Mouse (Mus musculus) liver, embryonic 11.5 days (tissue): ENCODE measurements around the gene 4933411K16Rik. TPM values are rescaled to one million over a fixed set of nuclear protein-coding genes. Genes with fewer than 3 reads are reported as not detected.

Source experiments
- ATAC-seq: fragments of 200-750 bp; cut with Nextera tagmentation; replicated peaks from 2 replicates; pipeline ENCODE4 v1.8.0; 2017; ENCODE audit warnings: moderate number of reproducible peaks, mild to moderate bottlenecking, moderate TSS enrichment, moderate library complexity; ENCODE audit not compliant: low FRiP score
- DNase-seq: peaks from one replicate; pipeline ENCODE4 v3.0.0-alpha.2; 2017; ENCODE audit warnings: low spot score
- H3K27ac ChIP-seq: fragments of 300-500 bp; sonication (generic); 2 replicates; pipeline ENCODE4 v1.5.1; 2014; ENCODE audit warnings: mild to moderate bottlenecking, low read depth, low read length, control low read depth
- H3K27me3 ChIP-seq: fragments of 300-500 bp; sonication (generic); replicated peaks from 2 replicates; pipeline ENCODE4 v1.6.1; 2014; ENCODE audit warnings: low read length, mixed read lengths; ENCODE audit not compliant: control insufficient read depth, insufficient read depth
- H3K36me3 ChIP-seq: fragments of 300-500 bp; sonication (generic); 2 replicates; pipeline ENCODE4 v1.6.1; 2014; ENCODE audit warnings: mild to moderate bottlenecking, low read length, moderate library complexity, mixed read lengths; ENCODE audit not compliant: control insufficient read depth, insufficient read depth
- H3K4me1 ChIP-seq: fragments of 300-500 bp; sonication (generic); replicated peaks from 2 replicates; pipeline ENCODE4 v1.6.1; 2014; ENCODE audit warnings: low read length, mixed read lengths; ENCODE audit not compliant: control insufficient read depth, insufficient read depth
- H3K4me2 ChIP-seq: fragments of 300-500 bp; sonication (generic); 2 replicates; pipeline ENCODE4 v1.6.1; 2014; ENCODE audit warnings: mild to moderate bottlenecking, control low read depth, moderate library complexity
- H3K4me3 ChIP-seq: fragments of 300-500 bp; sonication (generic); 2 replicates; pipeline ENCODE4 v1.5.1; 2014; ENCODE audit warnings: low read depth, low read length, control low read depth
- H3K9ac ChIP-seq: fragments of 300-500 bp; sonication (generic); 2 replicates; pipeline ENCODE4 v1.6.1; 2014; ENCODE audit warnings: low read depth, low read length, control low read depth
- H3K9me3 ChIP-seq: fragments of 300-500 bp; sonication (generic); 2 replicates; pipeline ENCODE4 v1.6.1; 2016; ENCODE audit warnings: low read length, inconsistent platforms, mixed read lengths; ENCODE audit not compliant: control insufficient read depth
- WGBS: fragments of 180-500 bp; shearing (Covaris S2); extraction: QIAGEN DNeasy Blood & Tissue Kit; methylation state at CpG from one replicate; pipeline ENCODE4 v1.1.7; 2014; 5-methylcytosine and 5-hydroxymethylcytosine counted together
- polyA plus RNA-seq: library from polyadenylated mRNA; unstranded; fragments of >200 nt; fragmentation: Nextera tagmentation; extraction: Ambion mirVana; gene quantifications from 2 replicates; pipeline ENCODE4 v1.2.1, GENCODE M21; 2014

4933411K16Rik gene
- polyA plus RNA-seq, 1 experiment from 2014 or later: 0.40 TPM

- no peak for ATAC-seq
These were observed 37.0 kb upstream of the 4933411K16Rik start for GRCm38 (mm10) chr19:42015001-42015400.

GRCm38 (mm10) chr19:42016251-42016650 lies 35.8 kb upstream of the 4933411K16Rik start:
- Histone ChIP-seq H3K4me1 (peaks cover 6% of the 10 kb centered on the region; the same call in 1 of the 2 replicates), H3K9ac (no peak overlapping the region), H3K36me3 (no peaks in the 10 kb centered on the region), H3K4me3 (no peak overlapping the region), H3K27ac (no peak overlapping the region), H3K4me2 (no peak overlapping the region), H3K9me3 (no peaks in the 10 kb centered on the region), H3K27me3 (no peaks in the 10 kb centered on the region)
- ATAC-seq (no peak), DNase-seq (no peak)
- 78% methylated on average over 4 of the region's 4 CpGs for WGBS

More at GRCm38 (mm10) chr19:42015001-42015400, 37.0 kb upstream of the 4933411K16Rik start:
- H3K9me3 ChIP-seq: no peaks in the 10 kb centered on the region
- no peak for DNase-seq
- no peaks in the 10 kb centered on the region for H3K27me3 ChIP-seq
- WGBS: 76% methylated on average over 6 of the region's 6 CpGs
- H3K27ac ChIP-seq: no peak overlapping the region
- H3K9ac ChIP-seq: no peak overlapping the region
- peaks cover 6% of the 10 kb centered on the region; the same call in 1 of the 2 replicates for H3K4me1 ChIP-seq
- no peaks in the 10 kb centered on the region for H3K36me3 ChIP-seq
- H3K4me2 ChIP-seq: no peak overlapping the region
- no peak overlapping the region for H3K4me3 ChIP-seq

DNA sequence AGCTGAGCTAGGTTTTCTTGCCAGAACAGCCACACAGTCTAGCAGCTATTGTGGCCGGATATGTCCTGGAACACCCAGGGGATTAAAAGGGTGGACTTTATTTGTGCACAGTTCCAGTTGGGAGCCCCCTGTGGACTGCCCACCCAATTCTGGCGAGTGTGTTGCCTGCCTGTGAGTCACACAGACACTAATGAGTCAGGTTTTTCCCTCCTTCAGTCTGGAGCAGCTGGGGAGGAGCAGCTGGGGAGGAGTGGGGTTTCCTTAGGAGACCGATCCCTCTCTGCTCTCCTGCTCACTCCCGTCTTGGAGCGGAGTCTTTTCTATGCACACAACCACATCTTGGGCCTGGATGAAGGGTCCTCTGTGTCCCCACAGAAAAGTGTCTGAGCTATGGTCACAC lies 35.2 kb upstream of the 4933411K16Rik start:
- Histone ChIP-seq H3K4me3 (no peak overlapping the region), H3K36me3 (no peaks in the 10 kb centered on the region)

DNA sequence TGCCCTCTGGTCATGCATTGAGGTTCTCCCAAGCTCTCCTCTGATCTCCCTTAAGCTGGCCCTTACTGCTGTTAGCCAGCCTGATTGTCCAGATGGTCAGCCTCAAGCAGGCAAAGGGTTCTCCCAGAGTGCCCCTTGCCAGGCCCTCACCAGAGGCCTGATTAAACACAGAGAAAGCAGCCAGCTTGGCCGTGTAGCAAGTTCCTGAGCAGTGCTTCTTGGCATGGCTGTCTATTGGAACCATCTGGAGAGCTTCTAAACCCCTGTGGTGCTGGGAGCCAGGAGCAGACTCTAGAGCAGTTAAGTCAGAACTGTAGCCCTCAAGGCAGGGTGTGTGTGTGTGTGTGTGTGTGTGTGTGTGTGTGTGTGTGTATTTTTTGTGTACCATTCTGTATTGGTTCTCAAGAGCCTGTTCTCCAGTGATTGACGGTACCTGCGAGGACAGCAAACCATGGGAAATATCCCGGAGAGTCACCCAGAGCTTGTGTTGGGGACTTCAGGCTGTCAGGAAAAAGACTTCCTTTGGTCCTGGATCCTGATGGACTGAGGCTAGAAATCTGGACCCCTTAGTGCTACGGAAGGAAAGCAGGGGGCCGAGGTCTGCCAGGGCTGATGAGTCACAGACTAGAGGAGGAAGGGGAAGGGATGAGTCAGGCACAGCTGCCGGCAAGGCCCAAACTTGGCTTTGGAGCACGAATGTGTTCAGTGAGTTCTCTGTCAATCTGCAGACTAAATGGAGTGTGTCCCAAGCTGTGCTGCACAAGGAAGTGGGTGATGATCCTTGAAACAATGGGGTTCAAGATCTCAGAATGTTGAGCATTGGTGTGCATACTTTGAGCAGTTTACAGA lies 34.4 kb upstream of the 4933411K16Rik start:
- DNase-seq (no peak), ATAC-seq (no peak)
- H3K4me2 ChIP-seq: no peak overlapping the region
- no peaks in the 10 kb centered on the region for H3K27me3 ChIP-seq
- no peaks in the 10 kb centered on the region for H3K36me3 ChIP-seq
- no peak overlapping the region for H3K9ac ChIP-seq
- peaks cover 8% of the 10 kb centered on the region; the same call in 1 of the 2 replicates for H3K4me1 ChIP-seq
- no peaks in the 10 kb centered on the region for H3K9me3 ChIP-seq
- no peak overlapping the region for H3K4me3 ChIP-seq
- WGBS: 51% methylated on average over 8 of the region's 8 CpGs
- H3K27ac ChIP-seq: peak overlapping the region; percentile 45; the same call in 1 of the 2 replicates

More for the DNA sequence above, 35.2 kb upstream of the 4933411K16Rik start:
- DNase-seq (no peak), ATAC-seq (no peak)
- no peak overlapping the region for H3K9ac ChIP-seq
- 78% methylated on average over 5 of the region's 5 CpGs for WGBS
- no peak overlapping the region for H3K4me2 ChIP-seq
- peak overlapping the region; percentile 45; the same call in 1 of the 2 replicates for H3K27ac ChIP-seq
- peaks cover 6% of the 10 kb centered on the region; the same call in 1 of the 2 replicates for H3K4me1 ChIP-seq
- H3K27me3 ChIP-seq: no peaks in the 10 kb centered on the region
- no peaks in the 10 kb centered on the region for H3K9me3 ChIP-seq

DNA sequence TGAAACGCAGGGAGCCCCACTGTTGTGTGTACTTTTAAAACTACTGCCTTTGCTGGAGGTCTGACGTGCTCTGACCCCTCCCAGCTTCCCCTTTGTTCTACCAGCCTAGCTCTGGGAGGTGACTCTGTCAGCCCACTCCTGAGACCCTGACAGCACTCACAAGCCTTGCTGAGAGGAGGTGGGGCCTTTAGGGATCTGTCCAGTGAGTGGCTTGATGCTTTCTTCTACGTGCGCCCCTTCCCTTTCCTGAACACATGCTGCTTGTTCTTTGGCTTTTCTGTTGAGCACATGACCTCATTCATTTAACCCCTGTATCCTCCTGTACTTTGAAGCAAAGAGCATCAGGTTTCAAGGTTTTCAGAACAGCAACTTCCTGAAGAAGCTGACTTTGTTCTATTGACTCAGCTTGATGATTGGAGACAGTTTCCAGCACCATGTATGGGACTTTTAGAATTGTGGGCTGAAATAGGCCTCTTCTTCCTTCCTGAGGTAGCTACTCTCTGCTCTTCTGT lies 33.0 kb upstream of the 4933411K16Rik start:
- no peak overlapping the region for H3K4me2 ChIP-seq
- H3K4me1 ChIP-seq: peaks cover 8% of the 10 kb centered on the region; the same call in 1 of the 2 replicates
- no peaks in the 10 kb centered on the region for H3K9me3 ChIP-seq
- no peak; the same call in 1 of the 2 replicates for ATAC-seq
- no peak overlapping the region for H3K9ac ChIP-seq
- 38% methylated on average over 4 of the region's 4 CpGs for WGBS
- DNase-seq: no peak
- H3K4me3 ChIP-seq: no peak overlapping the region
- peak overlapping the region; percentile 32; the same call in 1 of the 2 replicates for H3K27ac ChIP-seq
- no peaks in the 10 kb centered on the region for H3K36me3 ChIP-seq
- H3K27me3 ChIP-seq: no peaks in the 10 kb centered on the region

DNA sequence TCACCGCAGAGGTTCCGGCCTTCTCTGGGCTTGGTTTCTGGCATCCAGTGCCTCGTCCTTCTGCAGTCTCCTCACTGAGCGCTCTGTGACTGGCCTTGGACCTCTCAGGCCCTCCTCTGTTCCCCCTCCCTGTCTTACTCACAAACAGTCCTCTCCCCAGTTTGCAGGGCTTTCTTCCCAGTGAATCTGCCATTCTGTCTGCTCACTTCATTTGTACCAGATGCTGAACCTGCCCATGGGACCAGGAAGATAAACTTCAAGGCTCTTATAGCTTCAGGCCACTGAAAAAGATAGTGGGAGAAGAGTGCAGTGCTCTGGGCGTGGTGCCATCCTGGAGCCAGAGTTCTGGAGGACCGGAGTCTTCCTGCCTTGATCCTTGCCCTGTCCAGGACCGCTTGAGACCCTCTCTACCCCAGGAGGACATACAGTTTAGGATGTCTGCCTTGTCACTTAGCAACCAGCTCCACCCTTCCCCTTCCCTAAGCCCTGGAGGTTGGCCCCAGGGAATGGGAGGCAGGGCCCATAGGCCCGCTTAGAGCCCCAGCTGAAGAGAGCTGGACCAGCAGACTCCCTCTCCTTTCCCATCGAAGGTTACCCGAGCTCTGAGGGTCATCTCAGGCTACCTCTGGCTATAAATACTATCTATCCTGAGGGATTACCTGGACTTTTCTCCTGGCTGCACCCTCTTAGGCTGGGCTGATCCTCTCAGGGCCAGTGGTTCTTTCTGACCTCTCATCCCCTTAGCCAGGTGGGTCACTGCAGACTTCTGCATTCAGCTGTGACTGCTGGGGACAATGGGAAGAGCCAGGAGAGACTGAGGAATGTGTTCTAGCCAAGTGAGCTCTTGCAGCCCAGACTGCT lies 30.1 kb upstream of the 4933411K16Rik start:
- H3K27me3 ChIP-seq: no peaks in the 10 kb centered on the region
- ATAC-seq (no peak), DNase-seq (no peak)
- H3K9ac ChIP-seq: no peak overlapping the region
- peaks cover 8% of the 10 kb centered on the region; the same call in 1 of the 2 replicates for H3K4me1 ChIP-seq
- no peaks in the 10 kb centered on the region for H3K9me3 ChIP-seq
- no peaks in the 10 kb centered on the region for H3K36me3 ChIP-seq
- no peak overlapping the region for H3K27ac ChIP-seq
- no peak overlapping the region for H3K4me2 ChIP-seq
- H3K4me3 ChIP-seq: no peak overlapping the region
- WGBS: 74% methylated on average over 10 of the region's 10 CpGs

DNA sequence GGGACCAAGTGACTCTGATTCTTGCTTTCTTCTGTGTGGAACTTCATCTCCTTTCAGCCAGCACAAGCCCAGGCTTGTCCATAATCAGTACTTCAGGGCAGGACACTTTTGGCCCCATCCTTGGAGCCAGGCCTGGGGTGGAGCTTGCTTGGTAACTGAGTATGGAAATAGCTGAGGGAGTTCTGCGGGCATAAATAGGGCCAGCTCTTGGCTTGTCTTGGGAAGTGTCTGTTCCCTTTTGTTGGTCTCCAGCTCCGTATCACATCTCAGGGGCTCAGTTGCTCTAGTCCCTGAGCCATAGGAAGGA lies 29.6 kb upstream of the 4933411K16Rik start:
- Histone ChIP-seq H3K9ac (no peak overlapping the region), H3K4me1 (peaks cover 8% of the 10 kb centered on the region; the same call in 1 of the 2 replicates), H3K4me3 (no peak overlapping the region), H3K27me3 (no peaks in the 10 kb centered on the region), H3K27ac (no peak overlapping the region), H3K36me3 (no peaks in the 10 kb centered on the region), H3K4me2 (no peak overlapping the region), H3K9me3 (no peaks in the 10 kb centered on the region)
- 88% methylated on average over 2 of the region's 2 CpGs for WGBS
- DNase-seq (no peak), ATAC-seq (no peak)

DNA sequence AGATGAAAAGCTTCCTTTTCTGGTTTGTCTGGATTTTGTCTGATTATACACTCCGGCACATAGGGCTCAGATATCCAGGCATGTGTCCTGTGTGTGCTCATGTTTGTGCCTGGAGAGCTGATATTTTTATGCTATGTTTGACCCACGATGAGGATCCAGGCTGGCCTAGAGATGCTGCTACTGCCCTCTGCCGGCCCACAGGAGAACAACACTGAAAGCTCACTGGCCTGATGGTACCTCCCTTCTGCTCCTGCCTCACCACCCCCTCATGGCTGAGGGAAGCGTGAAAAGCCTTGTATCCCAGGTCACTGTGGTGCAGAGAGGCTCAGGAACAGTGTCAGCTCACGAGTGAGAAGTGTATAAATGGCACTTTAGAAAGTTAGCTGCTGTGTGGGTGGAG lies 25.9 kb upstream of the 4933411K16Rik start:
- no peaks in the 10 kb centered on the region for H3K36me3 ChIP-seq
- H3K4me2 ChIP-seq: no peak overlapping the region
- 7% methylated on average over 5 of the region's 5 CpGs for WGBS
- H3K27me3 ChIP-seq: no peaks in the 10 kb centered on the region
- no peak overlapping the region for H3K27ac ChIP-seq
- no peak overlapping the region for H3K4me3 ChIP-seq
- DNase-seq: peak; percentile 74
- H3K9ac ChIP-seq: no peak overlapping the region
- ATAC-seq: peak; percentile 57; the same call in 1 of the 2 replicates
- 0 out of 2 replicates have a peak, but pooled peaks cover 3% of the 10 kb centered on the region for H3K4me1 ChIP-seq
- no peaks in the 10 kb centered on the region for H3K9me3 ChIP-seq
